ENCODE assay signal across 17 mouse cellular contexts in the genomic region with DNA sequence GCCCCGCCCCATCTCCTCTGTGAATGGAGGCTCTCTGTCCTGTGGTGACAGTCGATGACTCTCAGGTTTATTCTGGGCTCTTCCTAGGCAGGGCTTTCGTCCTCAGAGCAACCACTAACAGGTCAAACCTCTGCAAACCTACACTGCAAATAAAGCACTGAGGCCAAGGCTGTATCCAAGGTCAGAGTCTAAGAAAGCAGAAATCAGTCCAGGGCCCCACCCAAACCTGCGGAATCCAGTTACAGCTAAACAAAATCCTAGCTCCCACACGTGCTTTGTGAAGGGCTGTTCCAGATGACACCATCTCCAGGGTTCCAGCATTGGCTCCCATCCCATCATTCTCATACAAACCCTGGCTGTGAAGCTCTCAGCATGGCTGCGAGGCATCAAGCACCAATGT.
"Had no signal": no experiment of that assay in that cellular context is flagged by ENCODE, and none has a peak within 500 bp of the region (broad histone marks: within the 10 kb centered on the region; RNA-seq: fewer than 3 reads in every experiment).

No protein-coding gene starts in this region.

- H3K9ac ChIP-seq: liver, embryonic 13.5 days; lung, embryonic 14.5 days; midbrain, embryonic 13.5 days; neural tube, embryonic 13.5 days had no signal

- H3K9me3 ChIP-seq: liver, embryonic 13.5 days; midbrain, embryonic 10.5 days; midbrain, embryonic 13.5 days; neural tube, embryonic 13.5 days had no signal

- ATAC-seq: lung, postnatal 0 days; midbrain, embryonic 13.5 days; midbrain, embryonic 16.5 days had no signal

- H3K4me1 ChIP-seq: liver, embryonic 13.5 days; megakaryocyte, embryonic 14.5 days had no signal

- H3K4me3 ChIP-seq: layer of hippocampus, adult 2 months; left cerebral cortex, adult 2 months; liver, embryonic 13.5 days; midbrain, embryonic 10.5 days; midbrain, embryonic 13.5 days; myocyte; neural tube, embryonic 13.5 days had no signal

- H3K36me3 ChIP-seq: liver, embryonic 13.5 days; midbrain, embryonic 10.5 days; midbrain, embryonic 13.5 days; neural tube, embryonic 13.5 days had no signal

- H3K27ac ChIP-seq: layer of hippocampus, adult 2 months; left cerebral cortex, adult 2 months; liver, embryonic 13.5 days; midbrain, embryonic 10.5 days; midbrain, embryonic 13.5 days; neural tube, embryonic 13.5 days had no signal

- DNase-seq: kidney, adult 18-20 months; kidney, adult 9 months; kidney, postnatal 14 days; kidney, postnatal 4 days; layer of hippocampus, postnatal 36 days; liver, embryonic 13.5 days; lung, embryonic 14.5 days; thymus, postnatal 36 days had no signal

- H3K27me3 ChIP-seq: midbrain, embryonic 13.5 days; neural tube, embryonic 13.5 days had no signal

- H3K4me2 ChIP-seq: liver, embryonic 13.5 days; lung, embryonic 14.5 days; midbrain, embryonic 13.5 days; neural tube, embryonic 13.5 days had no signal
